Mouse (Mus musculus) liver, embryonic 14.5 days (tissue): ENCODE measurements around the gene Moap1. TPM values are rescaled to one million over a fixed set of nuclear protein-coding genes. Genes with fewer than 3 reads are reported as not detected.
A peak's percentile ranks its signal among the peaks of the same experiment; 100 is the strongest.

Source experiments
- ATAC-seq: fragments of 200-750 bp; cut with Nextera tagmentation; 2 replicates; pipeline ENCODE4 v1.8.0; 2017; ENCODE audit warnings: moderate number of reproducible peaks, mild to moderate bottlenecking, moderate library complexity; ENCODE audit not compliant: insufficient read depth
- DNase-seq, 3 experiments: peaks; one replicate each; pipeline ENCODE4 v3.0.0-alpha.2; 2012 to 2013; ENCODE audit warnings: low read depth in 3 of 3, low spot score in 3 of 3
- H3K27ac ChIP-seq: fragments of 300-500 bp; sonication (generic); 2 replicates; pipeline ENCODE4 v1.5.1; 2014; ENCODE audit warnings: moderate library complexity, mild to moderate bottlenecking, control low read depth, inconsistent platforms
- H3K27me3 ChIP-seq: fragments of 300-500 bp; sonication (generic); 2 replicates; pipeline ENCODE4 v1.6.1; 2014; ENCODE audit warnings: mild to moderate bottlenecking, low read length, moderate library complexity; ENCODE audit not compliant: control insufficient read depth, insufficient read depth
- H3K36me3 ChIP-seq: fragments of 300-500 bp; sonication (generic); replicated peaks from 2 replicates; pipeline ENCODE4 v1.6.1; 2014; ENCODE audit warnings: low read depth; ENCODE audit not compliant: control insufficient read depth, insufficient read depth
- H3K4me1 ChIP-seq, 2 experiments: fragments of 200-500 bp in 1 of 2; fragments of 300-500 bp in 1 of 2; sonication (generic) in 1 of 2; replicated peaks; 2 replicates each; pipeline ENCODE4 v1.6.1; 2012 to 2014; ENCODE audit warnings: antibody characterized with exemption in 1 of 2, inconsistent platforms in 1 of 2, low read length in 1 of 2; ENCODE audit not compliant: control insufficient read depth in 2 of 2, insufficient read depth in 2 of 2
- H3K4me2 ChIP-seq: fragments of 300-500 bp; sonication (generic); 2 replicates; pipeline ENCODE4 v1.6.1; 2014; ENCODE audit warnings: low read depth, mild to moderate bottlenecking, control low read depth, moderate library complexity
- H3K4me3 ChIP-seq, 2 experiments: fragments of 200-500 bp in 1 of 2; fragments of 300-500 bp in 1 of 2; sonication (generic) in 1 of 2; 2 replicates each; pipeline ENCODE4 v1.5.1; 2012 to 2014; ENCODE audit warnings: low read depth in 2 of 2, low read length in 2 of 2, mild to moderate bottlenecking in 2 of 2, control low read depth in 1 of 2, inconsistent platforms in 1 of 2, moderate library complexity in 1 of 2; ENCODE audit not compliant: insufficient read depth in 1 of 2
- H3K9ac ChIP-seq: fragments of 300-500 bp; sonication (generic); replicated peaks from 2 replicates; pipeline ENCODE4 v1.6.1; 2014; ENCODE audit warnings: mild to moderate bottlenecking, control low read depth, moderate library complexity
- H3K9me3 ChIP-seq: fragments of 300-500 bp; sonication (generic); 2 replicates; pipeline ENCODE4 v1.6.1; 2016; ENCODE audit warnings: low read length, mixed read lengths; ENCODE audit not compliant: control insufficient read depth
- CTCF ChIP-seq: IDR thresholded peaks from 2 replicates; pipeline ENCODE4 v1.5.1; 2016; ENCODE audit warnings: antibody characterized with exemption, low read depth, control low read depth
- EP300 ChIP-seq: IDR thresholded peaks from 2 replicates; pipeline ENCODE4 v1.6.1; 2016; ENCODE audit warnings: antibody characterized with exemption, low read depth
- WGBS: fragments of 180-500 bp; shearing (Covaris S2); extraction: QIAGEN DNeasy Blood & Tissue Kit; methylation state at CpG from one replicate; pipeline ENCODE4 v1.1.7; 2014; ENCODE audit not compliant: insufficient replicate concordance; 5-methylcytosine and 5-hydroxymethylcytosine counted together
- polyA plus RNA-seq, 2 experiments: library from polyadenylated mRNA; depleted of rRNA in 1 of 2; stranded (reverse) in 1 of 2; unstranded in 1 of 2; fragments of >200 nt; fragmentation: Nextera tagmentation in 1 of 2; extraction: Ambion mirVana in 1 of 2; gene quantifications; 2 replicates each; pipeline versions ENCODE4 v1.2.1 to v1.2.3; 2012 to 2014

Moap1 gene
- polyA plus RNA-seq, 2 experiments: 1.8 to 6.7 TPM

DNA sequence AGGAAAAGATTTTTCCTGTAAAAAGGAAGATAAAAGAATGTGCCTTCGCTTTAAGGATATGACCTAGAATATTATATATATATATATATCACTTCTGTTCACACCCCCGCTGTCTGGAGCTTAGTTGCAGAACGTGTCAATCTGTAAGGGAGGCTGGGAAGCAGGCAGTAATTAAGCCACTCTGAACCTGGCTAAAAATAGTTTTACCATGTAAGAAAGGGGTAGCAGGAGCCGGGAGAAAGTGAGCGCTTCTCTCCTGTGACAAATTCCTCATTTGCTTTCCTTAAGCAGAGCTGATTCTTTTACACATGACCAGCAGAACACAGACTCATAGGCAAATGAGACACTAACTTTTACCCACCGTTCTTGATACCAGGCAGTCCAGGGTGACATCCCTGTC is 19.6 kb downstream of the Moap1 start:
- Histone ChIP-seq H3K36me3 (no peaks in the 10 kb centered on the region), H3K9ac (no peak overlapping the region), H3K4me3 (no peak overlapping the region), H3K27me3 (no peaks in the 10 kb centered on the region), H3K4me2 (no peak overlapping the region), H3K9me3 (no peaks in the 10 kb centered on the region), H3K4me1 (peaks cover 0 to 7% of the 10 kb centered on the region in 2 experiments; a peak in 2 of 4 replicates), H3K27ac (no peak overlapping the region)
- TF ChIP-seq EP300: no peak
- no peak for TF ChIP-seq CTCF
- no peak for DNase-seq
- 54% methylated on average over 6 of the region's 6 CpGs for WGBS
- no peak for ATAC-seq

GRCm38 (mm10) chr12:102722966-102723365 is 20.5 kb downstream of the Moap1 start:
- Histone ChIP-seq H3K9me3 (no peaks in the 10 kb centered on the region), H3K27ac (no peak overlapping the region), H3K9ac (no peak overlapping the region), H3K4me2 (no peak overlapping the region), H3K4me3 (no peak overlapping the region), H3K36me3 (no peaks in the 10 kb centered on the region), H3K4me1 (peaks cover 0 to 7% of the 10 kb centered on the region in 2 experiments; a peak in 2 of 4 replicates), H3K27me3 (no peaks in the 10 kb centered on the region)
- no peak for ATAC-seq
- TF ChIP-seq CTCF (no peak), EP300 (no peak)
- 71% methylated on average over 8 of the region's 8 CpGs for WGBS
- no peak for DNase-seq

- 72% methylated on average over 11 of the region's 11 CpGs for WGBS
- Histone ChIP-seq H3K36me3 (no peaks in the 10 kb centered on the region), H3K4me1 (peaks cover 0 to 7% of the 10 kb centered on the region in 2 experiments; a peak in 2 of 4 replicates), H3K4me2 (no peak overlapping the region), H3K27ac (no peak overlapping the region), H3K9ac (no peak overlapping the region), H3K9me3 (no peaks in the 10 kb centered on the region), H3K4me3 (no peak overlapping the region), H3K27me3 (no peaks in the 10 kb centered on the region)
- TF ChIP-seq EP300 (no peak), CTCF (no peak)
- ATAC-seq (no peak), DNase-seq (no peak)
Observed at GRCm38 (mm10) chr12:102722451-102722850, 21.0 kb downstream of the Moap1 start.

GRCm38 (mm10) chr12:102719552-102720315 is 23.7 kb downstream of the Moap1 start:
- WGBS: 38% methylated on average over 13 of the region's 13 CpGs
- ATAC-seq (0 out of 2 replicates have a peak, but pooled peaks have one; percentile 40), DNase-seq (no peak)
- Histone ChIP-seq H3K4me2 (no peak overlapping the region), H3K27me3 (no peaks in the 10 kb centered on the region), H3K27ac (no peak overlapping the region), H3K9ac (no peak overlapping the region), H3K4me3 (no peak overlapping the region), H3K36me3 (no peaks in the 10 kb centered on the region), H3K4me1 (0 out of 4 replicates have a peak, but pooled peaks cover 0 to 2% of the 10 kb centered on the region in 2 experiments), H3K9me3 (no peaks in the 10 kb centered on the region)
- TF ChIP-seq EP300 (no peak), CTCF (peak; percentile 82)

- H3K27me3 ChIP-seq: no peaks in the 10 kb centered on the region
- no peak overlapping the region for H3K4me3 ChIP-seq
- DNase-seq: no peak
- H3K9me3 ChIP-seq: no peaks in the 10 kb centered on the region
- H3K27ac ChIP-seq: no peak overlapping the region
- no peak for TF ChIP-seq CTCF
- no peak for TF ChIP-seq EP300
- H3K4me1 ChIP-seq: 0 out of 4 replicates have a peak, but pooled peaks cover 0 to 2% of the 10 kb centered on the region in 2 experiments
- H3K4me2 ChIP-seq: no peak overlapping the region
- no peak for ATAC-seq
- H3K36me3 ChIP-seq: no peaks in the 10 kb centered on the region
- WGBS: 67% methylated on average over 10 of the region's 10 CpGs
- no peak overlapping the region for H3K9ac ChIP-seq
Observed at GRCm38 (mm10) chr12:102714654-102715395, 28.6 kb downstream of the Moap1 start.
